Mouse (Mus musculus) heart, postnatal 36 days (tissue): Measurements from ENCODE around the gene Trak2. TPM values are rescaled to one million over a fixed set of nuclear protein-coding genes. Genes with fewer than 3 reads are reported as not detected.
A peak's percentile ranks its signal among the peaks of the same experiment; 100 is the strongest.
"Not testable (repeated sequence)": the region's sequence is repeated elsewhere in the genome, so short reads cannot be mapped to it uniquely, and the experiment has no call there.

Experiments
- DNase-seq, 2 experiments: peaks; one replicate each; pipeline ENCODE4 v3.0.0; 2021 to 2022
- intact Hi-C: fragments of 180-260 bp; cut with DNase I; formaldehyde crosslinking; loops from one replicate; pipeline ENCODE4 v1.15.1; 2025
- total RNA-seq, 2 experiments: library from RNA; stranded (reverse); gene quantifications; 2 replicates each; pipeline ENCODE4 v1.2.3; 2021

The Trak2 gene
- total RNA-seq = 100 to 1,000 TPM; 165 to 186 TPM

DNA sequence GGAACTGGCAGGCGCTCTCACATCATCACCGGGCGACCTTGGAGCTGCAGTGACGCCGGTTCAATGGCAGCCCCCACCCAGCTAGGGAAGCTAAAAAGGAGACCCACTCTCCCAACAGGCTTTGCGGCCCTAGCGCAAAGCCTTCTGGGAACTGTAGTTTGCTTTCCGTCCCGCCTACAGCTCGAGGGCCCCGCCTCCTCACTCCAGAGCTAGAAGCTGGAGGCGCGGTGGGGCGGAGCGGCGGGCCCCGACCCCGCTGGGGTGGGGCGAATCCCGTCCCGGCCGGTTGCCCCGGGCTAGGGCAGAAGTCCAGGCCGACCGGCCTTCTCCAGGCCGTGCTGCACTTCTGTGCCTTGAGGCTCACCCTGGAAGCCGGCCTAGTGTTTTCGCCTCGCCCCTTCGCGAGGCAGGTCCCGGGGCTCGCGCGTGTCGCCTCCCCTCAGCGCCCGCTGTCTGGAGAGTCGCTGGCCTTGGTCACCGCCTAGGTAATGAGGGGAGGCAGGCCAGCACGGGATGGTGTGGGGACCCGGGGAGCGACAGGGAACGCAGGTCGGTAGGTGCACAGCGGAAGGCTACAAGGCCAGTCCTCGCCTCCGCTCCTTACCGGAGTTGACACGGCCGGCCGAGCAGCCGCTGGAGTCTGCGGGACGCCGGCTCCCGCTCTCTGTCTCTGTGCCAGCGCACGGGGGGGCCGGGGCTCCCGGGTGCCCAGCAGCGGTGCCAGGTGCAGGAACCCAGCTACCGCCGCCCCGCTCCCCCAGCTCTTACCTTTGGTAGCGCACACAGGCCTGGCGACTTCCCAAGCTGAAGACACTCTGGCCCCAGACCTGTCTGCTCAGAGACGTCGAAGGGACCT is at the start of gene Trak2, which contains the start of gene Stradb:
TSS of gene Trak2 (minus strand) at position 65 of the 856 bp plus-strand sequence.
TSS of gene Stradb (plus strand) at position 157 of the 856 bp plus-strand sequence.
- DNase-seq = peak; percentile 93 to 94
- intact Hi-C loops = loop anchor here (2.0 to 10.0 kb wide), 3 partner anchors 17 to 201 kb away; no protein-coding TSS in a partner anchor

DNA sequence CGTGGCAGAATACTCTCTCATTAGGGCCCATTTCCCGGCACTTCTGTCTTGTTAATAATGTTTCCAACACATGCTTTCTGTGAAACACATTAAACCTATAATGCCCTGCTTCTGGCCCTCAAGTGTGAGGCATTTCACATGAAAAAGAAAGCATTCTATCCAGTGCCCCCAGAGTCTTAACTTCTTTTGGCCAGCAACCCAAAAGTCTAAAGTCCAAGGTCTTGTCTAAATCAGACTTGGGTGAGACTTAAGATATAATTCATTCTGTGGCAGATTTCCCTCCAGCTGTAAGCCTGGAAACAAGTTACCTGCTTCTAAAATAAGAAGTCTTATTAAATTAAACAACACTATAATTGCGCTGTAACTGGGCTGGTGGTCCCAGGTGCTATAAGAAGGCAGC is 48.3 kb upstream of the Trak2 start:
- intact Hi-C loops = no loop called here

DNA sequence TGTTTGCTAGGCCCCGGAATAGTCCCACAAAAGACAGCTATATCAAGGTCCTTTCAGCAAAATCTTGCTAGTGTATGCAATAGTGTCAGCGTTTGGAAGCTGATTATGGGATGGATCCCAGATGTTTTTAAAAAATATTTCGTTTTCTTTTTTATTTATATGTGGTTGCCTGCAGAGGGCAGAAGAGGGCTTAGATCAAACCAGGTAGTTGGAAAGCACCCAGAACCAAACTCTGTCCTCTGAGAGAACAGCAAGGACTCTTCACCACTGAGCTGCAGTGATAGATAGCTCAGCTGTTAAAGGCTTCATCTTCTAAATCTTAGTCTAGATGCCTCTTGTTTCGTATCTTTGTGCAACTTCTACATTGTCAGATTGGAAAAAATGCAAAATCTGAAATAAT is 36.0 kb upstream of the Trak2 start:
- intact Hi-C loops = loop anchor here (5.0 kb wide), 1 partner anchor 133 kb away; no protein-coding TSS in a partner anchor
- no peak for DNase-seq

More for the DNA sequence above, 48.3 kb upstream of the Trak2 start:
- DNase-seq = no peak

DNA sequence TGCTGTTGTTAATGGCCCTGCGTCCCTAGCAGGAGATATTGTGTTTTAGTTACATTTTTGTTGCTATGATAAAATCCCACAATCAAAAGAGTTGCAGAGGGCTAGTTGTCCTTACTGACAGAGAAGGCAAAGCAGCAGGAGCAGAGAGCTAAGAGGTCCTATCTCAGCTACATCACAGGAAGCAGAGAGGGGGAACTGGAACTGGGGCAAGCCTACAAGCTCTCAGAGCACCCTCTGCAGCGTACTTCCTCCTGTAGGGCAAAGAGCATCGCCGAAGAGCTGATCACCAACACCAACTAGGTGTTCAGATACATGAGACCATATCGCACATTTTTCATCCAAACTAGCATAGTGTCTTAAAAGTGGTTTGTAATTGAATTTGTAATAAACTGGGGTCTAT is 22.1 kb upstream of the Trak2 start:
- no peak for DNase-seq
- intact Hi-C loops = no loop called here

DNA sequence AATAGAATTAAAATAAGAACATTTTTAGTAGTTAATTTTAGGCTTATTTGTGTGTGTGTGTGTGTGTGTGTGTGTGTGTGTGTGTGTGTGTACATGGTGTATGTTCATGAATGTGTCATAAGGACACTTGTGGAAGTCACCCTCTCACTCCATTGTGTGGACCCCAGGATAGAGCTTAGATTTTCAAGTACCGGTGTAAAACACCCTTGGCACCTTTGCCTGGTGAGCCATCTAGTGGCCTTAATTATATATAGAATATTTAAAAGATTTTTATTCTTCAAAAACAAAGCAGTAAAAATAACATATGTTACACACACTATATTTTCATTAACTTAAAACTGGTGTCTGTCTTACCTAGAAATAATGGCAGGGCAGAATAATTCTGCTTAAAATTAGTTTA is 20.5 kb upstream of the Trak2 start:
- intact Hi-C loops = loop anchor here (1.0 to 5.0 kb wide), 2 partner anchors 76 to 223 kb away; no protein-coding TSS in a partner anchor
- no peak for DNase-seq

DNA sequence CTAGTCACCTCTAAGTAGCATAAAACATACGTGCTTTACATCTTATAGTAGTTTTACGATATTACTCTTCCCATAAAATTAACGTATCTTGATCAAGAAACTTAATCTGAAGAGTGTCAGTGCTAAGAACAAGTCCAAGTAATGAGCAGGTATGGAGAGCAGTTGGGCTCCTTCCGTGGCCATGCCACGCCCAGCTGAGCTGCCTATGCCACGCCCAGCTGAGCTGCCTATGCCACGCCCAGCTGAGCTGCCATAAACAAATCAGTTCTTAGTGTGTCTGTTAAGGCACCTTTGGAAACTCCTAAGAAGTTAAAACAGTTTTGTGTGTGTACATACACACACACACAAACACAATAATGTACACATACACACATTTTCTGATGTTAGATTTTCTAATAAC is 19.9 kb upstream of the Trak2 start:
- intact Hi-C loops = loop anchor here (1.0 to 5.0 kb wide), 2 partner anchors 76 to 223 kb away; no protein-coding TSS in a partner anchor
- DNase-seq = no peak

DNA sequence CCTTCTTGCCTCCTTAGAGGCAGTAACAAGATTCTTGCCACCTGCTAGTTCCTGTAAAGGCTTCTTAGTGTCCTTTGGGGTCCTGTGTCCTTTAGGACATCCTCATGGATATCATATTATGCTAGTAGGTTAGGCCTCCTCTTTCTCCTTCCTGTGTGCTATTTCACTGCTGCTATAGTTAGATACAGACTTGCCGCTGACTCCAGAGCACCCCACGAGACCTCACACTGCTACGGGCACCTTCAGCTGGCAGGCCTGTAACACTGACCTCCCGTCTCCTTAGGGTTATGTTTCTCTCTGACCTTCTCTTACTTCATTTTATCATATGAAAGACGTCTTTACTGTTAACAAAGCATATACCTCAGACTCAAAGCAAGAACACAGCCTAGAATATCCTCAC is 11.4 kb upstream of the Trak2 start:
- no peak for DNase-seq
- intact Hi-C loops = no loop called here

DNA sequence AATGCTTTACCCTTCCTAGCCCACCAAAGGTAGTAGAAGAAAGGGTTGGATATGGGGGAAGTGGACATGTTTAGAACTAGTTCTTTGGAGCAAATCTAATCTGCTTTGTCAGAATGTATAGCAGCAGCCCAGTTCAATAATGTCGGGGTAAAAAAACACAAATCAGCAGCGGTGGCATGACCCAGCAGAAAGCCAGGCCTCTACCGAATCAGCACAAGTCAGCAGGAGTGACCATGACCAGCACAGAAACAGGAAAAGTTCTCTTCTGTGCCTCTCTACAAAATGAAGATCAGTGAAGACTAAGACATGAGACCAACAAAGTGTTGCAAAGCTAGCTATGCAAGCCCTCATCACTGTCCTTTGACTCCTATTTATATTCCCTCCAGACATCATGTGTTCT is 9.0 kb upstream of the Trak2 start:
- intact Hi-C loops = no loop called here
- no peak for DNase-seq

DNA sequence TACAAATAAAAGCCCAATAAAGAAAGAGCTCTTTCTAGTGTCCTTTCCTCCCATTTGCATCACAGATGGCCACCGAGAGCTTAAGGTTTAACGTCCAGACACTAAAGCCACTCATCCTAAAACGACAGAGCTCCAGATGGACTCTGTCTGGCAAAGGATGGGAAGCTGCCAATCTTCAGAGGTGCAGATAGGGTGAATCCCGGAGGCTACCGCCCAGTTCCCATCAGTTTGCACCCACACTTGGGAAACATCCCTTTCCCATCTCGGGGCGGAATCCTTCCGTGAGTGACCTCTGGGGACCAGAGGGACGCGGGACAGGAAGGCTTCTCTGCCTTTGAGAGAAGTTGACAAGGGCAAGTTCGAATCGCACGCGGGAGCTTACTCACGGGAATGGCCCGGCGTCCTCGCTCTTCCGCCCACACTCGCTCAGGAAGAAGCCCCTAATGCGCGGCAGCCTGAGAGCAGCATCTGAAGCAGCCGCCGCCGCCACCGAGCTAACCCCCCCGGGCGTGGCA is 322 bp downstream of the Trak2 start:
- no peak for DNase-seq
- intact Hi-C loops = loop anchor here (2.0 to 10.0 kb wide), 3 partner anchors 16 to 201 kb away; no protein-coding TSS in a partner anchor

DNA sequence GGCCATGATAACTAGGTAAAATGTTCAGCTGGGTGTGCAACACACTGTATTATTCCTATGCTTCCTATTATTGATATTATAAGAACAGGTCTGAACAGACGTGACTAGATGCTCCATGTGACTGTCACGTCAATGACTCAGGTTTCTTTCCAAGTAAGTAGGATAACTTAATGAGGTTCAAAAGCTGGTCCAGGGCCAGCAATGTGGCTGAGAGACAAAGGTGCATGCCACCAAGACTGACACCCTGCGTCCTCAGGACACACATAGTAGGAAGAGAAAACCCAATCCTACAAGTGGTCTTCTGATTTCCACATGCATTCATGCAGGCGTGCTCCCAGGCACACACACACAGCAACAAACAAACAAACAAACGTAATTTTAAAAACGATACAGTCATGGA is 2.1 kb downstream of the Trak2 start:
- intact Hi-C loops = loop anchor here (5.0 to 10.0 kb wide), 2 partner anchors 46 to 199 kb away; no protein-coding TSS in a partner anchor
- DNase-seq = no peak

DNA sequence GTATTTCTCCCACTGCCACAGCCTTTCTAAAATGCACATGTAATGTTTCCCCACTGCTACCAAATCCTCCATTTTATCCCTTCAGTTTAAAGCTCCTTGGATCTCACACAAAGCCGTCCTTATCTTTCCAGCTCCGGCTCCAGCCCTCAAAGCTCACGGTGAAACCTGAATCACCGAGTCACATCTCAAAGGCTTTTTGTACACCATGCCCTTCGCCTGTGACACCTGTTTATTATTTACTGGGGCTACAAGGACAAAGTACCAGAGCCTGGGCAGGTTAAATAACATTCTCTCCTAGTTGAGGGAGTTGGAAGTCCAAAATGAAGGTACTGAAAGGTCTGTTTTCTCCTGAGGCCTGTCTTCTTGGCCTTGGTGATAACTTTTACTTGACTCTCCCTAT is 3.2 kb downstream of the Trak2 start:
- intact Hi-C loops = loop anchor here (5.0 to 10.0 kb wide), 2 partner anchors 45 to 198 kb away; no protein-coding TSS in a partner anchor
- no peak for DNase-seq

DNA sequence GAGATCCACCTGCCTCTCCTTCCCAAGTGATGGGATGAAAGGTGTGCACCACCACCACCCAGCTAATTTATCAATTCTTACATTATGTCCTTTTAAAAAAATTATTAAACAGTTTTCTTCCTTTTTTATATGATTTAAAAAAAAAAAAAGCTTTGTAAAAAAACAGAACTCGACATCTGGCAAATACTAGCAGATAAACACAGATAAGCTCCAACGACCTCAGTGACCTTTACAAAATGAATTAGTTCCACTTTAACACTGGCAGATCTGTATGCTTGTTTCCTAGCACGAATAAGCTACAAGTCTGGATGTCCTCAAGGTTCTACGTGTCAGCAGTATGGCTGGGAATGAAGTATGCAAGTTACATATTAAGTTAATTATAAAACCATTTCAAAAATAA is 5.7 kb downstream of the Trak2 start:
- intact Hi-C loops = no loop called here
- no peak for DNase-seq

DNA sequence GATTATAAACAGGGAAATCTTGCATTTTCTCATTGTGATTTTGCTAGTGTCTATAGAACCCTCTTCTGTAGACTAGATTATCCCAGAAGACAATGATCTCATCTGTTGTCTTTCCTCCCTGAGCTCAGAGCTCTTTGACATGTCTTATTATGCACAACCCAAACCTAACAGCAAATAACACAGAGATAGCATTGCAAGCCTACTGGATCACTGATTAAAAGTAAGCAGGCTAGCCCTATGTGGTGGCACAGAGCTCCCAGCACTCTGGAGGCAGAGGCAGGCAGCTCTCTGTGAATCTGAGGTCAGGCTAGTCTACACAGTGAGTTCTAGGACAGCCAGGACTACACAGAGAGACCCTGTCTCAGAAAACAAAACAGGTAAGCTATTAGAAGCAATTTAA is 10.4 kb downstream of the Trak2 start:
- intact Hi-C loops = no loop called here

DNA sequence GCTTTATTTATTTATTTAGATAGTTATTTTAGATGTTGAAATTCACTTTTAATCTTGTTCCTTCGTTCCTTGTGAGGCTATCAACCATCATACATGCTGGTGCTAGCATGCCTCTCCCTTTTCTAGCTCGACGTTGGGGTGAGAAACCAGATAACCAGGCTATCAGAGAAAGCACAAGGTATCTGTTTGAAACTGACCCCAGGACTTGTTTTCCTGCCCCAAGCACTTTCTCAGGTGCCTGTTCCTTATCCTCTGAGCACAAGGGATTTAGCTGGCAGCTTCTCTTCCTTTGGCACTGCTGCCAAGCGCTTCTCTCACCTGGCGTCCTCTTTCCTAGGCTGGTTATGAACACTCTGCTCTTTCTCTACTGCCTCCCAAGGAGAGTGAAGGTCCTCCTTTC is 10.8 kb downstream of the Trak2 start:
- no peak for DNase-seq
- intact Hi-C loops = no loop called here

More for the DNA sequence above, 10.4 kb downstream of the Trak2 start:
- no peak for DNase-seq

DNA sequence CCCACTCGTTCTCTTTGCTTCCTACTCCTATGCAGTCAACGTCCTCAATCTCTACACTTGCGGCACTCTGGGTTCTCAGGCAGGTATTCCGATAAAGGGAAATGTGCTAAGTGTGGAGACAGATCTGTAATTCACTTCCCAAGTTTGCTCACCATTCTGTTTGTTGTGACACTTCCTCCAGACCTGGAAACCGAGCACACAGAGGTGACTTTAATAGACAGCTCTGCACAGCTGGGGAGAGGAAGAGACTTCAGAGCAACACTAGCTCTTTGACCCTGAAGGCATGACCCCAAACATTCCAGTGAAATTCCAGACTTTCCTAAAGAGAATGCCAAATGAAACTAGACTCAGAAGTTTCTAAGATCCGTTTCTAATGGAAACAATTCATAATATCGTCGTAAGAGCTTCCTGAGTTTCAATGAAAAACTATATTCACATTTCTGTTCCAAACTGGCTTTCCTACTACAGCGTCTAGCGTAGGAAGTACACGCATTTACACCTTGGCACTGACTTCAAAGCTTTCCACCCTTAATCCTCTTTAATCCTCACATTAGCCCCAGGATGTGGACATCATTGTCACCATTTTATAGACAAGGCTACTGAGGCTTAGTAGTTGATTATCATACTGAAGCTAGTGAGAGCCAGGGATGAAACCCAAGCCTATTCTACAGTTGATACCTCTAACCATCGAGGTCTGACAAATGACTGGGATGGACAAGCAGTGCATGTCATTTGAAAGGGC is 11.9 kb downstream of the Trak2 start:
- intact Hi-C loops = no loop called here
- no peak for DNase-seq

DNA sequence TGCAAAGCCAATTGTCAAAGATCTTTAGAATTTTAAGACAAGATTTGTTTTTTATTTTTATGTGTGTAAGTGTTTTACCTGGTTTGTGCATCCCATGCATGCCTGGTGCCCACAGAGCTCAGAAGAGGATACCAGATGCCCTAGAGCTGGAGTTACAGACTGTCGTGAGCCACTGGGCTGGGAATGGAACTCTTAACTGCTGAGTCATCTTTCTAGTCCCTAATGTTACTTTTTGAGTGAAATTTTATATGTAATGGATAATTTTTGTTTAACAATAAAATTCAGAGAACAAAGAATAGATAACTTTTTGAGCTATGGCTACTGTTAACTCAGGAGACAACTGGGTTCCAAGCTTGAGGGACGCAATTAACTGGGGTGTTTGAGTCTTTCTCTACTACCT is 13.5 kb downstream of the Trak2 start:
- intact Hi-C loops = no loop called here
- DNase-seq = no peak

DNA sequence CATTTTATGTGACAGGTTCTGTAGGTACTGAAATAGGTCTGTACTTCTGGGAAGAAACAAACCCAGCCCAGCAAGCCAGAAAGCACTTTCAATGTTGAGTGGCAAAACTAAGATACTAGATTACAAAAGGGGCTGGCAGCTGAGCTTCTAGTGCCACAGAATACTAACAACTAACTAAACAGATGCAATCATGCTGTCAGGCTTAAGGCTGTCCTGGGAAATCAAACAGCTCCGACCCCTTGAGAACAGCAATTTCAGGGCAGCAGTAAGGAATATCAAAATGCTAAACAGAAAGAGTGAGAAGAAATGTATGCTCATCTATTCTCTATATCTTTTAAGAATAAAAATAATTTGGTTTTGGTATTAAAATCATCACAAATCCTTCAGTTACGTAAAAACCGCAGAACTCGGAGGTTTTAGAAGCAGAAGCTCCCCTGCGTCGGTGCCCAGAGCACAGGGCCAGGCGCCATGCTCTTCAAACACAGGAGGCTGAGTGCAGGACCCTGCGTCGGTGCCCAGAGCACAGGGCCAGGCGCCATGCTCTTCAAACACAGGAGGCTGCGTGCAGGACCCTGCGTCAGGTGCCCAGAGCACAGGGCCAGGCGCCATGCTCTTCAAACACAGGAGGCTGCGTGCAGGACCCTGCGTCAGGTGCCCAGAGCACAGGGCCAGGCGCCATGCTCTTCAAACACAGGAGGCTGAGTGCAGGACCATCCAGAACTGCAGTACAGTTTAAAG is 14.3 kb downstream of the Trak2 start:
- intact Hi-C loops, DNase-seq: not testable (repeated sequence)

DNA sequence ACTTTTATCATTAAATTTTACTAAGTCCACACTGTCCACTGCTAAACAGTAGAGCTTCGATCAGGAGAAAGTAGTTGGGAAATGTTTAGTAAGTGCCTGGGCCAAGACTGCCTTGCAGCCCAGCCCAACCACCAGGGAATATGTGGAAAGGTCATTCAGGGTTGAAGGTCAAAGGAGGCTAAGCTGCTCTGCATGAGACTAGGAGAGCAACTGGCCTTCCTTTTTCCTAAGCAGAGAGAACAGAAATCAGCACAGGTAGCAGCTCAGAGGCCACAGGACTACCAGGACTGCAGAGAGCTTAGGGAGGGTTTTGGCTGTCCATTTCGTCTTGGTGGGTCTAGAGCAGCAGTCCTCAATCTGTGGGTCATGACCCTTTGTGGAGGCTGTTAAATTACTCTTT is 15.3 kb downstream of the Trak2 start:
- DNase-seq = peak in 1 of 2 experiments; percentile 35
- intact Hi-C loops = loop anchor here (2.0 kb wide), 1 partner anchor 15 kb away; the partner anchor contains the start of genes Stradb and Trak2

DNA sequence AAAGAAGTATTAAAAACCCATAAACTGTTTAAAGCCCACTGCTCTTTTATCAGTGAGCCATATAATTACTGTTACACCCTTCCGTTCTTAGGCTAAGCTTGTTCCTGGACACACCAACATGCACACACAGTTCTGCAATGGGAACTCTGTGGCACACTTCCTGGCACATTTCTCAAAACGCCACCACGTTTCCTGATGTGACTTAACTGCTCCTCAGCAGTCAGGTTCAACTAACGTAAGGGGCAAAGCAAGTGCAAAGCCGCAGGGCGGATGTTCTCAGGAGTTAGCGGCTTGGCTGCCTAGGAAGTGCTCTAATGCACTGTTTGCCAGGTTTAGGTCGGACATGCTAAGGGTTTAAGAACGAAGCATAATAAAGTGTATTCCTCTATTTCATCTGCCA is 17.0 kb downstream of the Trak2 start:
- intact Hi-C loops = loop anchor here (2.0 kb wide), 1 partner anchor 17 kb away; the partner anchor contains the start of genes Stradb and Trak2
- DNase-seq = peak in 1 of 2 experiments; percentile 20

DNA sequence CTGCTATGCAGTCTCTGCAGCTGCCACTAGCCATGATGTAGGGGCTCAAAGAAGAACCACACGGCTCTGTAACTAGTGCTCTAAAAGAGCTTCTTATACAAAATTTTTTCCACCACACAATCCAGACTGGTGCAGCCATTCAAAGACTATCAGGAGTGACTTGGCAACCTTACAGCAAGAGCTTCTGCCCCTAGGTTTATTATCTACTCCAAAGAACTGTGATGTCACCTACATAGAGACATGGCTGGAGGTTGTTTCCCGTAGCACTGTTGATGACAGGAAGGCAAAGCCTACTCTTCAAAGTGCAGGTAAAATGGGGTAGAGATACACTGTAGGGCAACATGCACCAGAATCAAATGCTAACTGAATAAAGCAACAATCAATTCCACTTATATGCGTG is 17.5 kb downstream of the Trak2 start:
- peak in 1 of 2 experiments; percentile 6 for DNase-seq
- intact Hi-C loops = loop anchor here (2.0 kb wide), 1 partner anchor 17 kb away; the partner anchor contains the start of genes Stradb and Trak2
